Mouse (Mus musculus): ENCODE data around the gene Ncoa4.

- TF ChIP-seq HCFC1 (IDR thresholded peaks at IDR 0.05; ENCODE audit: borderline replicate concordance, insufficient read depth, low read length) (no peak), MAFK (IDR thresholded peaks at IDR 0.05; ENCODE audit: insufficient read depth, low read depth, low read length) (no peak), ZC3H11A (IDR thresholded peaks at IDR 0.05; ENCODE audit: borderline replicate concordance, low read depth, low read length) (no peak), CHD2 (IDR thresholded peaks at IDR 0.05; ENCODE audit: low read depth, low read length) (no peak)
Observed at GRCm38 (mm10) chr14:32120940-32121919, 38.4 kb upstream of the Ncoa4 start.
